Mouse (Mus musculus): ENCODE measurements around the gene Slc25a22.

Slc25a22 gene

GRCm38 (mm10) chr7:141437178-141438120 is at the start of gene Slc25a22:
TSS of gene Slc25a22 (minus strand) at chr7:141437892.
- DNase-seq (ENCODE audit: low spot score) = peak; percentile 69

GRCm38 (mm10) chr7:141487141-141487540 is 49.4 kb upstream of the Slc25a22 start:
- no peak for DNase-seq (ENCODE audit: low spot score)

GRCm38 (mm10) chr7:141486239-141486638 is 48.5 kb upstream of the Slc25a22 start:
- no peak for DNase-seq (ENCODE audit: low spot score)

GRCm38 (mm10) chr7:141485606-141486005 is 47.9 kb upstream of the Slc25a22 start:
- no peak for DNase-seq (ENCODE audit: low spot score)

- DNase-seq (ENCODE audit: low spot score) = no peak
Measured at GRCm38 (mm10) chr7:141485186-141485585, 47.5 kb upstream of the Slc25a22 start.

GRCm38 (mm10) chr7:141484186-141485120 is 46.8 kb upstream of the Slc25a22 start:
- no peak for DNase-seq (ENCODE audit: low spot score)

- no peak for DNase-seq (ENCODE audit: low spot score)
Measured at GRCm38 (mm10) chr7:141483114-141483653, 45.5 kb upstream of the Slc25a22 start.

GRCm38 (mm10) chr7:141482531-141483024 is 44.9 kb upstream of the Slc25a22 start:
- no peak for DNase-seq (ENCODE audit: low spot score)

- no peak for DNase-seq (ENCODE audit: low spot score)
Measured at GRCm38 (mm10) chr7:141481498-141482401, 44.1 kb upstream of the Slc25a22 start.

GRCm38 (mm10) chr7:141480842-141481497 is 43.3 kb upstream of the Slc25a22 start:
- DNase-seq (ENCODE audit: low spot score) = no peak

- no peak for DNase-seq (ENCODE audit: low spot score)
Measured at GRCm38 (mm10) chr7:141478270-141478748, 40.6 kb upstream of the Slc25a22 start.

- DNase-seq (ENCODE audit: low spot score) = no peak
Measured at GRCm38 (mm10) chr7:141477578-141478269, 40.0 kb upstream of the Slc25a22 start.

GRCm38 (mm10) chr7:141476981-141477370 is 39.3 kb upstream of the Slc25a22 start:
- no peak for DNase-seq (ENCODE audit: low spot score)

GRCm38 (mm10) chr7:141476226-141476980 is 38.7 kb upstream of the Slc25a22 start:
- no peak for DNase-seq (ENCODE audit: low spot score)

- no peak for DNase-seq (ENCODE audit: low spot score)
Measured at GRCm38 (mm10) chr7:141475805-141476158, 38.1 kb upstream of the Slc25a22 start.

GRCm38 (mm10) chr7:141475011-141475804 is 37.5 kb upstream of the Slc25a22 start, which contains the start of the genes Polr2l and Tspan4:
TSS of gene Polr2l (minus strand) at chr7:141475132.
TSS of gene Tspan4 (plus strand) at chr7:141475240.
- peak; percentile 89 for DNase-seq (ENCODE audit: low spot score)

- DNase-seq (ENCODE audit: low spot score) = no peak
Measured at GRCm38 (mm10) chr7:141474160-141474559, 36.5 kb upstream of the Slc25a22 start.

- DNase-seq (ENCODE audit: low spot score) = no peak
Measured at GRCm38 (mm10) chr7:141472763-141473162, 35.1 kb upstream of the Slc25a22 start.
